Mouse (Mus musculus) left cerebral cortex, adult 18-20 months (tissue): ENCODE measurements around the gene Usf2. TPM values are rescaled to one million over a fixed set of nuclear protein-coding genes. Genes with fewer than 3 reads are reported as not detected.

Experiments used
- DNase-seq, 2 experiments: peaks; one replicate each; pipeline ENCODE4 v3.0.0; 2021 to 2022; ENCODE audit warnings: low spot score in 2 of 2, mixed read lengths in 1 of 2
- long read RNA-seq, 2 experiments: library from polyadenylated mRNA; stranded (forward); transcript quantifications; one replicate each; pipeline ENCODE4 v2.0.0; 2021
- total RNA-seq, 2 experiments: library from RNA; stranded (reverse); gene quantifications; 2 replicates each; pipeline ENCODE4 v1.2.3; 2021

The Usf2 gene
- 100 to 1,000 TPM; 123 to 124 TPM for total RNA-seq
- long read RNA-seq, experiment 1, transcript Usf2-201 (10 exons, 2,419 nt) = major isoform, 14 of 33 reads
- long read RNA-seq, experiment 1, partial matches to known transcripts = 9 of 33 reads
- long read RNA-seq, experiment 1, other reads (novel, unspliced or antisense) = 6 of 33 reads
- long read RNA-seq, experiment 2, transcript Usf2-201 (10 exons, 2,419 nt) = major isoform, 11 of 28 reads
- long read RNA-seq, experiment 2, partial matches to known transcripts = 13 of 28 reads
- long read RNA-seq, experiment 2, other reads (novel, unspliced or antisense) = 0 of 28 reads

- DNase-seq = peak; percentile 81 to 86
Observed at GRCm38 (mm10) chr7:30956756-30957366, at the start of gene Usf2. TSS of gene Usf2 (minus strand) at chr7:30956803.

DNA sequence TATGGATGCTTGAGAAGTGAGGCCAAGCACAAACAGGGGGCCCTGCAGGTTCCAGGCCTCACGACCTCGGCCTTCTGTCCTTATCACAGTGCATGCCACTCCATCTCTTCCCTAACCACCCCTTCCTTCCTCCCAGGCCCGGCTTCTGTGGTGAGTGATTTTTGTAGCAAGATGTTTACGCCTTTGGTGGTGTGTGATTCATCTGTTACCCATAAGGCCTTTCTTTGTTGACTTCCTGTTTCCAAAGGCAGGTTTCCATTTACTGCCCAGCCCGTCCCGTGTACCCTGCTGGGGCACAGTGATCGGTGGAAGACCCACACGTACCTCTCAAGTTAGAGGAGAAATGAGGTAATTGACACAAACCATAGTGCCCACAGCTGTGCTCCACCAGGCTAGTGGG is 46.0 kb upstream of the Usf2 start:
- no peak for DNase-seq

DNA sequence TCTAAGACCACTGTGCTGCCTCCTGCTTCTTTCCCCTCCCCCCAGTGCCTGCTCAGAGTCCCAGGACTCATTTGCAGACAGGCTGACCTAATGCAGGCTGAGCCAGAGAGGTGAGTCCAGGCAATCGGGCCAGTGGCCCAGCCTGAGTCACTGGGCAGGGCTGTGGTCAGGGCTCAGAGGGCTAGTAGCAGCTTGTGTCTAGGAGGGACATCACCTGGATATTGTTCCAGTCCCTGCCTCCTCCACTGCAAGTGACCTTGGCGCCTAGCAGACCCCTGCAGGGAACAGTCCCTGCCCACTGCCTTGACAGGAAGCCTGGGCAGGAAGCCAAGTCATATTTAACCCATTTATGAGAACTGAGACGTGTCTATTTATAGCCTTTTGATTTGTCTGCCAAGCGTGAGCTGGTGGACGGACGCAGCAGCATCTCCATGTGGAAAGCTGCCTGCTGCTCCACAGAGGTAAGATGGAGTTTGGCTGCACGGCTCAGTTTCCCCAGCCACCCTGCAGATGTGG is 44.0 kb upstream of the Usf2 start:
- DNase-seq = peak in 1 of 2 experiments; percentile 6

DNA sequence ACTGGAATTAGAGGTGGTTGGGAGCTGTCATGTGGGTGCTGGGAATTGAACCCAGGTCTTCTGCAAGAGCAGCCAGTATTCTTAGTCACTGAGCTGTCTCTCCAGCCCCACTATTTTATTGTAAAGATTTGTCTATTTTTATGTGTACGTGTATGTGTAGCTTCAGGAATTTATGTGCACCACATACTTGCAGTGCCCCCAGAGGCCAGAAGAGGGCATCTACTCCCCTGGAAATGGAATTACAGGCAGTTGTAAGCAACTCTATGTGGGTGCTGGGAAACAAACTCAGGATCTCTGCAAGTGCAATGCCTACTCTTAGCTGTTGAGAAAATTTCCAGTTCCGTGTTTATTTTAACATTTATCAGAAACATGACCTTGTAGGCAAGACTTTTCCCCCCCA is 39.9 kb upstream of the Usf2 start:
- no peak for DNase-seq

- no peak for DNase-seq
Observed at GRCm38 (mm10) chr7:30993986-30994385, 37.4 kb upstream of the Usf2 start.

- no peak for DNase-seq
Observed at GRCm38 (mm10) chr7:30992148-30992547, 35.5 kb upstream of the Usf2 start.

DNA sequence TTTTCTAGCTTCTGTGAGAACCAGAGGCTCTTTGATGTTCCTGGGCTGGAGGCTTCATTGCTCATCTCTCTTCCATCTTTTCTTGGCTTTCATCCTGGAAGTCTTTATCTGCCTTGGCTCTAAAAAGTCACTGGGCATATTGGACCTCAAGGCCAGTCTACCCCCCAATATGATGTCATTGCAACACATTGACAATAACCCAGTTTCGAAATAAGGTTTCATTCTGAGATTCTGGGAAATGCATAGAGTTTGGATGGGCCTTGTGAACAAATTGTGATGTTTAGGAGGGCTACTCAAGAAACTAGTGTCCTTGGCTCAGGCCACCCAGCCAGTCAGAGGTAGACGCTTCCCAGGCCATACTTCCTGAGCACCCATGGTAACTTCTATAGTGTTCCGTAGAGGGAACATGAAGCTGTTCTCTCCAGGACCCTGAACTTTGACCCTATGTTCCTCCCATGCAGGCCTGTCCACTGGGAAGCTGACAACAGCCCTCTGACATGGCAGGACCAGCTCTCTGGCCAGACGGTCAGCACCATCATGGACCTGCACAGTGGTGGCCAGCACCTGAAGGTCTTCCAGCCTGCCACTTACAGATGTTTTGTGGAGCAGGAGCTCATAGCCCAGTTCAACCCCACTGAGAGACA is 32.0 kb upstream of the Usf2 start:
- no peak for DNase-seq

- no peak for DNase-seq
Observed at GRCm38 (mm10) chr7:30985357-30985756, 28.8 kb upstream of the Usf2 start.

GRCm38 (mm10) chr7:30981703-30982102 is 25.1 kb upstream of the Usf2 start:
- no peak for DNase-seq

DNA sequence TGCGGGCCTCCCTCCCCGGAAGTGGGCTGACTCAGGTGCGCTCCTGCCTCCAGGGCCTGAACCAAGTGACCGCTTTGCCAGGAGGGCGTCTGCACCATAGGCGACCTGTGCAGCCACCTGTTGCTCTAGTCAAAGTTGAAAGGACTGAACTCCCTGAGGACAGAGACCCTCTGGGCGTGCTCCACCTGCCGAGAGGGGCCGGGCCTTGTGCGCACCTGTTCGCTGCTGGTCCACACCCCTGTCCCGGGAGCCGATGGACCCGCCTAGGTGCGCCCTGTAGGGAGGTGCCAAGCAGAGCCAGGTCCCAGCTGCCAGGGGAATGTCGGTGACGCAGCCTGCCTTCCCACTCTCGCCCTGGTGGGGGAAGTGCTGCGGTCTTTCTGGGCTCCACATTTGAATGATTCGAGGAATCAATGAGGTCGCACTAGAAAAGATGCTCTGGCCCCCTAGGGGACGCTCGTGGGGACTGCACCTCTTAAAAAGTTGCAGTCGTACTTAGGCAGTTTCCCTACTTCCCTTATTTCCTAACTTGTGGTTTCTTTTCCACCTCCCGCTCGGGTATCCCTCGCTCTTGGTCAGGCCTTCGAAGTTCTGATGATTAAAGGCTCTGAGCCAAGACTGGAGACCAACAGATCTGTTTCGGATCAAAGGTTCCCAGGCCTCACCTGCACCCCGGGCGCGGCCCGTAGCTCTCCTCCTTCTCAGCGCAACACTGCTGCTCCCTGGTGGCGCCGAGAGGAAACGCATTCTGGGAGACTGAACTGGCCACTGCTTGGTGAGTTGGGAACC is 17.1 kb upstream of the Usf2 start, which contains the start of gene Fam187b:
Gene Fam187b (plus strand): TSS at position 290 of the 789 bp plus-strand sequence.
- DNase-seq = peak; percentile 71 to 82

GRCm38 (mm10) chr7:30973251-30973500 is 16.6 kb upstream of the Usf2 start, which contains the start of gene Lsr:
TSS of gene Lsr (minus strand) at chr7:30973464.
- DNase-seq = no peak

- no peak for DNase-seq
Observed at GRCm38 (mm10) chr7:30972426-30973250, 16.0 kb upstream of the Usf2 start.

DNA sequence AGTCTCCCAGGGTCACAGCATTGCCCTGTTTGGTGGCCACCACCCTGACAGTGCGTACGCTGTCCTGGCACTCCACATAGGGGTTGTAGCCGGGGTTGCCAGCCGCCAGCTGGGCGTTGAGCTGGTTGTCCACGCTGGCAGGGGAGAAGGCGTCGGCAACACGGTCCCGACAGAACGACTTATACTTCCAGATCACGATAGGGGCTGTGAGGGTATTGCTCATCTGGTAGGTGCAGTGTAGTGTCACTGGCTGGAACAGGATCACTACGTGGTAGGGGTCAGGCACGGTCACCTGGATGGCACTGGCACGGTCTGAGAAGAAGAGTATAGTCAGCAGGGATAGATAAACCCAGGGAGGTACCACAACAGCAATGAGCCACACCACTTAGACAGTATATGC is 15.3 kb upstream of the Usf2 start:
- DNase-seq = no peak

- DNase-seq = no peak
Observed at GRCm38 (mm10) chr7:30969174-30969573, 12.6 kb upstream of the Usf2 start.

DNA sequence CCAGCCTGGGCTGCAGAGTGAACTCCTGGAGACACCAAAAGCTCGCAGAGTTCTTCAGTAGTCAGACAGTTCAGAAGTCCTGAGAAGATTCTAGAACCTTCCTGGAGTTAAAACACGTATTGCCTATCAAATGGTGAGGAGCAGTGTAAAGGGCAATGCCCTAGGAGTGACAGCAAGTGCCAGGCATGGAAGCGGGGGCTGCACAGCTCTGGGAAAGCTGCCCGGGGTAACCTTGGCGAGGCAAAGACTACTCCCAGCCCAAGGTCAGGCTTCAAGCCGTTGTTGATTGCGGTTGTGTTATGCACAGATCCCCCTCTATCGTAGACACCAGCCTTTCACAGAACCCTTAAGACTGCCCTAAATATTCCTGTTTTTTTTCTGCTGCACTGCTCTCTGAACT is 12.0 kb upstream of the Usf2 start:
- no peak for DNase-seq

- no peak for DNase-seq
Observed at GRCm38 (mm10) chr7:30966657-30967056, 10.1 kb upstream of the Usf2 start.

- DNase-seq = no peak
Observed at GRCm38 (mm10) chr7:30965677-30966076, 9.1 kb upstream of the Usf2 start.

DNA sequence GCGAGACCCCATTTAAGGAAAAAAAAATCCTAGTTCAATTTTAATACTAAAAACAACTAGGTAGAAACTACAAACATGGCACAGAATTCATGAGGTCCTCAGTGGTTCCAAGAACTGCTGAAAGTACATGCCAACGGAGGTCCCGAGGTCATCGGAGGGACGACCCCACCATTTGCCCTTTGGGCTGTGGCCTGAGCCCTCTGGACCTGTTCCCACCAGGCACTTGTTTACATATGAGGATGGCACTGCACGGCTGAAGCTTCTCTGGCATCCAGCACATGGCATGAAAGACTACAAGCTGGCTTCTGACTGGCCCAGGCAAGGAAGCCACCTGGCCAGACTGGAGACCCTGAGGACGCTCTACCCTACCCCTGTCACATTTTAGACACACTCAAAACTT is 7.8 kb upstream of the Usf2 start:
- DNase-seq = no peak

GRCm38 (mm10) chr7:30962862-30963261 is 6.3 kb upstream of the Usf2 start:
- no peak for DNase-seq

- DNase-seq = no peak
Observed at GRCm38 (mm10) chr7:30959786-30960349, 3.3 kb upstream of the Usf2 start.
